Mouse (Mus musculus) midbrain, embryonic 16.5 days (tissue): ENCODE results near the gene Tppp. TPM values are rescaled to one million over a fixed set of nuclear protein-coding genes. Genes with fewer than 3 reads are reported as not detected.
"Not testable (repeated sequence)": the region's sequence is repeated elsewhere in the genome, so short reads cannot be mapped to it uniquely, and the experiment has no call there.

Experiments used
- ATAC-seq: fragments of 200-750 bp; cut with Nextera tagmentation; 2 replicates; pipeline ENCODE4 v1.8.0; 2017; ENCODE audit warnings: moderate TSS enrichment
- H3K27ac ChIP-seq: fragments of 300-500 bp; sonication (generic); 2 replicates; pipeline ENCODE4 v1.5.1; 2014; ENCODE audit warnings: mild to moderate bottlenecking, low read length, mixed read lengths
- H3K27me3 ChIP-seq: fragments of 300-500 bp; sonication (generic); 2 replicates; pipeline ENCODE4 v1.6.1; 2014; ENCODE audit warnings: low read depth, low read length, mixed read lengths; ENCODE audit not compliant: control insufficient read depth, insufficient read depth
- H3K36me3 ChIP-seq: fragments of 300-500 bp; sonication (generic); 2 replicates; pipeline ENCODE4 v1.6.1; 2014; ENCODE audit warnings: mild to moderate bottlenecking, low read length, moderate library complexity, mixed read lengths; ENCODE audit not compliant: control insufficient read depth, insufficient read depth
- H3K4me1 ChIP-seq: fragments of 300-500 bp; sonication (generic); 2 replicates; pipeline ENCODE4 v1.6.1; 2014; ENCODE audit warnings: mild to moderate bottlenecking, low read length, mixed read lengths; ENCODE audit not compliant: control insufficient read depth, insufficient read depth
- H3K4me2 ChIP-seq: fragments of 300-500 bp; sonication (generic); 2 replicates; pipeline ENCODE4 v1.6.1; 2014; ENCODE audit warnings: mild to moderate bottlenecking, low read length, mixed read lengths
- H3K4me3 ChIP-seq: fragments of 300-500 bp; sonication (generic); 2 replicates; pipeline ENCODE4 v1.5.1; 2014; ENCODE audit warnings: low read depth, mild to moderate bottlenecking, low read length, moderate library complexity, mixed read lengths
- H3K9ac ChIP-seq: fragments of 300-500 bp; sonication (generic); 2 replicates; pipeline ENCODE4 v1.6.1; 2014; ENCODE audit warnings: low read depth, low read length, mixed read lengths
- H3K9me3 ChIP-seq: fragments of 300-500 bp; sonication (generic); replicated peaks from 2 replicates; pipeline ENCODE4 v1.6.1; 2014; ENCODE audit warnings: mild to moderate bottlenecking, low read length, mixed read lengths; ENCODE audit not compliant: control insufficient read depth, poor library complexity, severe bottlenecking
- WGBS: fragments of 180-500 bp; shearing (Covaris S2); extraction: QIAGEN DNeasy Blood & Tissue Kit; methylation state at CpG from one replicate; pipeline ENCODE4 v1.1.7; 2014; 5-methylcytosine and 5-hydroxymethylcytosine counted together
- polyA plus RNA-seq: library from polyadenylated mRNA; unstranded; fragments of >200 nt; fragmentation: Nextera tagmentation; extraction: Ambion mirVana; gene quantifications from 2 replicates; pipeline ENCODE4 v1.2.1, GENCODE M21; 2015

Gene Tppp
- polyA plus RNA-seq, 1 experiment from 2014 or later: 16.1 TPM

DNA sequence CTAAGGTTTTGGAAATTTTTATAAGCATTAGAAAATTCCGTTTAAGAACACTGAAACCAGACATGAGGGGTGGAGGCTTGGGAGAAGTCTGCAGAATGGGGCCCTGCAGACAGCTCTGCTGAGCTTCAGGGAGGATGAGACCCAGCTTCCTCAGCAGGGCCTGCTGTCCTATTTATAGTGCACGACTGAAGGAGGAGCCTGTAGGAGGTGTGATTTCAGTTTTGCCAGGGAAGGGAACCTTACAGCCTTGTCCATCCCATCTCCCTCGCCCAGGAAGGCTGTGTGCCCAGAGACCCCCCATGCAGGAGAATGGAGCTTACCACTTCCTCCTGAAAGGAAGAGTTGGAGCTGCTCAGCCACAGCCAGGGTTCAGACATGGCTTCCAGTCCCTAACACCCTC, 1.5 kb downstream of the Tppp start:
- Histone ChIP-seq H3K4me3 (peak overlapping the region; percentile 62), H3K27me3 (no peaks in the 10 kb centered on the region), H3K4me2 (peak overlapping the region; percentile 88), H3K9ac (peak overlapping the region; percentile 81), H3K36me3 (no peaks in the 10 kb centered on the region), H3K4me1 (peaks cover 10% of the 10 kb centered on the region), H3K27ac (peak overlapping the region; percentile 86), H3K9me3 (no peaks in the 10 kb centered on the region)
- 13% methylated on average over 3 of the region's 3 CpGs for WGBS
- ATAC-seq: peak; percentile 67

DNA sequence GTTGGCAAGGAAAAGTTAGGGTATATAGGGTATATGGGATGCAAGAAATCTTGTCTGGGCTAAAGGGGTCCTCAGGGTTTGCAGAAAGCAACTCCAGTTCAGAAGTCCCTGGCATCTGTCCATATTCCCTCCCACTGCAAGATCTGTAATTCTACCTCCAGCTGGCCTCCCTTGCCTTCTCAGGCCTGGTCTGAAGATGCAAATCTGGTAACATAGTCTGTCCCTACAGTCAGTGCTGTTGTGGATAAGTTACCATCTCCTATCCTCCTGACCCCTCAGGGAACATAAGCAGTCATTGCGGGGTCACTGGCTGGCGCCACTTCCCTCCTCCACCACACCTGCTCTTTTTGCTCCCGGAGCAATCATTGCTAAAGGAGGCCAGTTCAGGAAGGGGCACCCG, 6.7 kb downstream of the Tppp start:
- no peak overlapping the region for H3K4me2 ChIP-seq
- H3K27ac ChIP-seq: no peak overlapping the region
- 83% methylated on average over 4 of the region's 4 CpGs for WGBS
- H3K36me3 ChIP-seq: no peaks in the 10 kb centered on the region
- no peak overlapping the region for H3K9ac ChIP-seq
- H3K9me3 ChIP-seq: no peaks in the 10 kb centered on the region
- H3K4me3 ChIP-seq: no peak overlapping the region
- ATAC-seq: no peak
- no peaks in the 10 kb centered on the region for H3K27me3 ChIP-seq
- peaks cover 7% of the 10 kb centered on the region for H3K4me1 ChIP-seq

DNA sequence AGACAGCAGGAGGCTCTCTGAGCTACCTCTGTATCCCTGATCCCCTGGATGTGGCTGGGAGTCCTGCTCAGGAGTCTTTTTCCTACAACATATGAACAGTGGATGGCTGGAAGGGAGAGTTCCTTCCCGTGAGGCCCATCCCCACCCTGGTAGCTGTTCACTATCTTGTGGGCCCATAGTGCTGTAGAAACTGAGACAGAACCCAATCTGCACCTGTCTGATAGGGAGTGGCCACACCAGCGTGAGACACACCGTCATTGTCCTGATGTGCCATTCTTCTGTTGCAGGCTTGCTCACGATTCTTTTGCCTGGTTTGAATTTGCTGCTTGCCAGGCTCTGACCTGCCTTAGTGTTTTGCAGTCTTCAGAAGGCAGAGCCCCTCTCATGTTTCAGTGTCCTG, 8.2 kb downstream of the Tppp start:
- H3K9ac ChIP-seq: no peak overlapping the region
- H3K27ac ChIP-seq: no peak overlapping the region
- 85% methylated on average over 4 of the region's 4 CpGs for whole genome bisulfite sequencing
- no peaks in the 10 kb centered on the region for H3K4me1 ChIP-seq
- no peak overlapping the region for H3K4me3 ChIP-seq
- H3K27me3 ChIP-seq: no peaks in the 10 kb centered on the region
- no peaks in the 10 kb centered on the region; the same call in 1 of the 2 replicates for H3K36me3 ChIP-seq
- no peak overlapping the region for H3K4me2 ChIP-seq
- no peaks in the 10 kb centered on the region for H3K9me3 ChIP-seq
- no peak for ATAC-seq

DNA sequence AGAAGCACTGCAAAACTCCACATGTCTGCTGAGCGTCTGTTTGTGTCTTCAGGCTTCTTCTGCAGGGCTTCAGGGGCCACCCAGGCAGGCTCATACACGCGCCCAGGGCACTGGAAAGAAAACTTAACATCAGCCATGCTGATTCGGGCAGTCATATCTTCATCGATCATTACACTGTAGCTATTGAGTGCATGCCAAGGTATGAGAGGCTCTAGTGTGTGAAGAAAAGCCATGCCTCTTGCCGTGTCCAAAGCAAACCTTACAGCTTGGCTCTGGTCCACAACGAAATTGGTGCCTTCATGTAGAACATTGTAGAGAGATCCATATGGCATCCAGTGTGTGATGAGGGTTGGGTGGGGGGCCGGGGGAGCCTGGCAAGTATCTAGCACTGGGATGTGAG, 9.8 kb downstream of the Tppp start:
- ATAC-seq: not testable (repeated sequence)

DNA sequence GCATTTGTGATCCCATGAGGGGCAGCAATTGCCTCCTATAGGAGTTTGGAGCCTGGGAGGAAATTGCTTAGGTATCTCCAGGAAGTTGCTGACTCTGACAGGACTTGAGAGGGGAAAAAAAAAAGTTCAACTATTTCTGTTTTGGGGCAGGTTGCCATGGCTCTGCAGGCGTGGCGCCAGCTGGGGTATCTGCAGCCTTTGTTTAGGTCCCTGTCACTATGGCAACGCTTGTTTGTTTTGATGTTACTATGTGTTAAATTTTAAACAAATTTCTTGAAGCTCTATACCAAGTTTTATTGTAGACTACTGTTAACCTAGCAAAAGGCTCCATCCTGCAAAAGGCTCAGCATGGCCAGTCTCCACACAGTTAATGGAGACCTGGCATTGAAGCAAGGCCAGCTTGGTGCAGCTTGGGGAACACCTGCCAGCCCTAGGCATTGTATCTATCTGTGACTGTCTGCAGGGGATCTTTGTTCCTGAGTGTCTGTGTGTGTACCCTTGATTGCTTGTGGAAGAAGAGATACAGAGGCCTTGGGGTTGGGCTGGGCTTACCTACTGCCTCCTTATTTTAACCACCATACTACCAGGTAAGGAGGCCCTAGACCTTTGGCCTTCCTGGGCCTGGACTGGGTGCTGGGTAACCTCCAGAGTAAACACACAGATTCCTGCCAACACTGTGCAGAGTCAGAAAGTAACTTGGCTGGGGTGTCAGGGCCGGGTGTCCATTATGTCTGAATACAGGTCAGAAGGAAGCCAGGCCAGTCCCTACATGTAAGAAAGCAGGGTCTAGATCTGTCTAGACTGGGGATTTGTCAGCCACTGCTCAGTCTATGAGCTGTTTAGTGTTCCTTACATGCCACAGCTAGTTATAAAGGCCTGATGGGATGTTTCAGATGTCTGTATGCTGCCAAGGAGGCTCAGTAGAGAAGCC, 16.2 kb downstream of the Tppp start:
- Histone ChIP-seq H3K9ac (no peak overlapping the region), H3K27me3 (no peaks in the 10 kb centered on the region), H3K27ac (no peak overlapping the region), H3K36me3 (no peaks in the 10 kb centered on the region; the same call in 1 of the 2 replicates), H3K4me1 (no peaks in the 10 kb centered on the region), H3K4me2 (no peak overlapping the region), H3K4me3 (no peak overlapping the region), H3K9me3 (no peaks in the 10 kb centered on the region)
- peak; percentile 30; the same call in 1 of the 2 replicates for ATAC-seq
- WGBS: 71% methylated on average over 4 of the region's 4 CpGs

More for the DNA sequence above, 9.8 kb downstream of the Tppp start:
- H3K36me3 ChIP-seq, H3K4me3 ChIP-seq, H3K9ac ChIP-seq, H3K27me3 ChIP-seq, H3K9me3 ChIP-seq, H3K4me1 ChIP-seq, H3K27ac ChIP-seq, H3K4me2 ChIP-seq: not testable (repeated sequence)
- 90% methylated on average over 8 of the region's 8 CpGs for WGBS

DNA sequence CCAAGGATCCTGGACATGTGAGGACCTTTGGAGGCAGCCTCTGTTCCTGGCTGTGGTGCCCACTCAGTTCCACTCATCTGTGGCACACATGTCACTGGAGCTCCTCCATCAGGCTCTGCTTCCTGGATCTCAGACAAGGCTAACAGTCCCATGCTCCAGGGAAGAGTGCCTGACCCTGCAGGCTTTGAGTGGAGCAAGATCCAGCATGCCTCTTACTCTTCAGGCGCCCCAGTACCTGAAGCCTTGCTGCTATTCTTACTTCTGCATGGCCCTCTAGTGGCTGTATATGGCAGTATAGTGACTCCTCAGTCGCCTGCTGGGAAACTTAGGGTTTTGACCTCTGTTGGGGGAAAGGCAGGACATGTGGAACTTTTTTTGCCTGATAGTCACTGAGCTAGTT, 17.0 kb downstream of the Tppp start:
- ATAC-seq: peak; percentile 66
- no peak overlapping the region for H3K4me3 ChIP-seq
- H3K4me2 ChIP-seq: no peak overlapping the region
- no peak overlapping the region for H3K27ac ChIP-seq
- H3K4me1 ChIP-seq: no peaks in the 10 kb centered on the region
- WGBS: 19% methylated on average over 2 of the region's 2 CpGs
- H3K36me3 ChIP-seq: no peaks in the 10 kb centered on the region; the same call in 1 of the 2 replicates
- H3K27me3 ChIP-seq: no peaks in the 10 kb centered on the region
- H3K9ac ChIP-seq: no peak overlapping the region
- H3K9me3 ChIP-seq: no peaks in the 10 kb centered on the region

DNA sequence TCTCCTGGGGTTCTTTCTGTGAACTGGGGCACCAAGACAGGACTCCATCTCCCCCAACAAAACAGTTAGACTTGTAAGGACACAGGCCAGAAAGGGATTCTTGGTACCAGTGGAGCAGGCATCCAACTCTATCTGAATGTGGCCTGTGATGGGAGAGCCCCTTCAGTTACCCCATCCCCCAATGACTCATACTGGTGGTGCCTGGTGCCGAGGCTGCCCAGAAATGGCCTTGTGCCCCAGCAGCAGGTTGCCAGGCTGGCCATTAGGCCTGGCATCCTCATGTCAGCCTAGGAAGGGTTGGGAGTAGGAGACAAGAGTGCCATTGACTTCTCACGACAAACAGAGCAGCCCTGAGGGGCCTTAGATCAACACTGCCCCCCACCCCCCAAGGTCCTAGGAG, 18.9 kb downstream of the Tppp start:
- no peak for ATAC-seq
- H3K27ac ChIP-seq: no peak overlapping the region
- no peak overlapping the region for H3K4me2 ChIP-seq
- H3K27me3 ChIP-seq: no peaks in the 10 kb centered on the region
- peaks cover 4% of the 10 kb centered on the region; the same call in 1 of the 2 replicates for H3K36me3 ChIP-seq
- H3K9me3 ChIP-seq: no peaks in the 10 kb centered on the region
- H3K4me3 ChIP-seq: no peak overlapping the region
- WGBS: 79% methylated on average over 2 of the region's 2 CpGs
- no peaks in the 10 kb centered on the region for H3K4me1 ChIP-seq
- no peak overlapping the region for H3K9ac ChIP-seq

DNA sequence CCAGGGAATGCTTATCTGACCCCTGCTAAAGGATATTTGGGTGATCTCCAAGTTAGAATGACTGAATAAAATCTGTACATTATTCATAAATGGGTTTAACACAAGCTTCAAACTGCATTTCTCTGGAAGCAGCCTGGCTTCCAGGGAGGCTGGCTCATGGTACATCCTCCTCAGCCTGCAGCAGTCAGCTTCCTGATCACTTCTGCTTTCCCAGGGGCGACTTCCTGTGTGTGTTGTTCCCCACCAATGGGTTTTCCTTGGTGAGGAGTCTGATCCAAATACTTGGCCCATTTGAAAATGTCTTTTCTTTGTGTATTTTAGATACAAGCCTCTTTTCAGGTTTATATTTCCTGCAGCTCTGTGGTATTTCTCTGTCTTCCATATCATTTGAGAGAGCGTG, 19.8 kb downstream of the Tppp start:
- H3K27me3 ChIP-seq: no peaks in the 10 kb centered on the region
- no peak overlapping the region for H3K4me3 ChIP-seq
- H3K9me3 ChIP-seq: no peaks in the 10 kb centered on the region
- no peak for ATAC-seq
- H3K4me2 ChIP-seq: no peak overlapping the region
- H3K27ac ChIP-seq: no peak overlapping the region
- H3K9ac ChIP-seq: no peak overlapping the region
- WGBS: 86% methylated on average over 2 of the region's 2 CpGs
- no peaks in the 10 kb centered on the region for H3K4me1 ChIP-seq
- peaks cover 4% of the 10 kb centered on the region; the same call in 1 of the 2 replicates for H3K36me3 ChIP-seq

DNA sequence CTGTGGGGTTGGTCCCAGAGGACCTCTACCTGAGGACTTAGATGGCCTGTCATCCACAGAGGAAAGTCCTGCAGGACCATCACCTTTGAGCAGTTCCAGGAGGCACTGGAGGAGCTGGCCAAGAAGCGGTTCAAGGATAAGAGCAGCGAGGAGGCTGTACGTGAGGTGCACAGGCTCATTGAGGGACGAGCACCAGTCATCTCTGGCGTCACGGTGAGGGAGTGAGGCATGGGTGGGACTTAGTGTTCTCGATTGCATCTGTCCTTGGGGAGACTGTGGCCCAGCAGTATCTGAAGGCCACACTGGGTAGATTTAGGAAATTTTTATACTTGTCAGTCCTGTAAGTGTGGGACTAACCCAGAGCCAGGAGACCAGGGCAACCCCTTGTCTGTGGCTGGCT, 21.5 kb downstream of the Tppp start:
- 89% methylated on average over 7 of the region's 7 CpGs for WGBS
- Histone ChIP-seq H3K9me3 (no peaks in the 10 kb centered on the region), H3K27me3 (no peaks in the 10 kb centered on the region), H3K4me2 (no peak overlapping the region), H3K4me3 (no peak overlapping the region), H3K9ac (no peak overlapping the region), H3K27ac (no peak overlapping the region), H3K36me3 (peaks cover 4% of the 10 kb centered on the region; the same call in 1 of the 2 replicates), H3K4me1 (no peaks in the 10 kb centered on the region)
- ATAC-seq: no peak
